Mouse (Mus musculus): ENCODE data around the gene Myef2. TPM values are rescaled to one million over a fixed set of nuclear protein-coding genes. Genes with fewer than 3 reads are reported as not detected.
A peak's percentile ranks its signal among the peaks of the same experiment; 100 is the strongest.
"Not testable (repeated sequence)": the region's sequence is repeated elsewhere in the genome, so short reads cannot be mapped to it uniquely, and the experiment has no call there.

Myef2 gene
- total RNA-seq (2022): 10 to 100 TPM; 72.7 to 88.8 (median 77.7) TPM

DNA sequence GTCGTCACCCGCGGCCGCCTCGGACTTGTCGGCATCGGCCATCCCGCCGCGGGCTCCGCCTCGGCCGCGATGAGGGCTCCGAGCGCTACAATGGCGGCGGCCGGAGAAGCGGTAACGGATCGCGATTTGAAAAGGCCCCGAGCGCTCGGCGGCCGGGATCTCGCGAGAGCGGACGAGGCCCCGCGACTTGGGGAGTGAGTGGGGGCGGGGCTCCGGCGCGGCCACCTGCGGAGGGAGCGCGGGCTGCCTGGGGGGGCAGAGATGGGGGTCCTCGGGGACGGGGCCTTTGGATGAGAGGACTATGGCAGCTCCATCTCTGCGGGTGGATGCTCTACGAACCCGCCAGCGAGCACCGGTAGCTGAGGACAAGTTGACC lies at the start of gene Myef2:
Myef2 (minus strand) TSS at position 185 of the 376 bp plus-strand sequence.
- peak; percentile 54 for DNase-seq (ENCODE audit: low spot score in 2 of 2)

DNA sequence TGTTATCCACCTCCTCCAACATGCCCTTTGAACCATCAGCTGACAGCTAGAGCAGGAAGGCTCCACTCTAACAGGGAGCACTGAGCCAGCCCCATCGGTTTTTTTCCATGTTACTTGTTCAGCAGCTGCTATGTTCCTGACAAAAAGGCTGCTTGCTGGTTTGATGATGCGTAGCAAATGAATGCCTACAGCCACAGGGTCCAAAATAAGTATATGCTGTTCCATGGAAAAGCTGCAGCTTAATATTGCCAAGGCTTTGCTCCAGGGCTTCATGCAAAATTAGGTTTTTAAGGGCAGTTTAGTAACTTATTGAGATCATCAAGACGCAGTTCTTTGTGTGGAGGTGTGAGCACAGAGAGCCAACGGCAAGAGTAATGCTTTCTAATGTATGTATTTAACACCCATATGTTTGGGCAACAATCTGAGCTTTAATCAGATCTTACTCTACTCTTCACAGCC lies 38.6 kb upstream of the Myef2 start:
- no peak for DNase-seq (ENCODE audit: low spot score in 2 of 2)

DNA sequence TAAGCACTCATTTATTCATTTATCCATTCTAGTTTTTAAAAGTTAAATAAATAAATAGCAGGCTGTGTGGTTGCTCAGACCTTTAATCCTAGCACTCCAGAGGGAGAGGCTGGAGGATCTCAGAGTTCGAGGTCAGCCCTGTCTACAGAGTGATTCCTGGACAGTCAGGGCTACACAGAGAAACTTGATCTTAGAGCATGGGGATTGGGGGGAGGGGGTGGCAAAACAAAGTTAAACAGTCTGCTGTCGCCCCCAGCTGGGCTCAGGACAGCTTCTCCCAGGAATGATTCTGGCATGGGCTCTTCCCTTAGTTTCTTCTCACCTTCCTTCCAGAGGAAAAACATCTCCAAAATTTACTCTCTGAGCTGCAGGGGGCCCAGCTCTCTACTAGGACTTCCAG lies 32.0 kb upstream of the Myef2 start:
- DNase-seq (ENCODE audit: low spot score in 2 of 2): no peak

DNA sequence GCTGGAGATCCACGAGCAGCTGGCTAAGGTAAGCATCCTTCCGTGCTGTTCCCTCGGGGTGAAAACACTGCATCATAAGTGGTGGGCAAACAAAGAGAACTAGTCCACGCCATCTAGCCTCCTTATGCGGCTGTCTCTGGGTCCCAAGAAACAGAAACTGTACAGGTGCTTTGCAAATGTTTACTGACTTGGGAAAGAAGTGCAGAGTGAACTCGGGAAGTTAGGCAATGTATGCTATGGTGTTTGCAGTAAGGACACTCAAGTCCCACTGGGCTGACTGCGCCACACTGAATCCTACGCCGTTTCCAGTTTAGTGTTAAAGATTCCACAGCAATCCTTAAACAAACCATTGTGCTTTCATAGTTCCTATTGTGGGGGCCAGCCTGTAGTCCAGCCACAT lies 30.8 kb upstream of the Myef2 start:
- DNase-seq (ENCODE audit: low spot score in 2 of 2): no peak

DNA sequence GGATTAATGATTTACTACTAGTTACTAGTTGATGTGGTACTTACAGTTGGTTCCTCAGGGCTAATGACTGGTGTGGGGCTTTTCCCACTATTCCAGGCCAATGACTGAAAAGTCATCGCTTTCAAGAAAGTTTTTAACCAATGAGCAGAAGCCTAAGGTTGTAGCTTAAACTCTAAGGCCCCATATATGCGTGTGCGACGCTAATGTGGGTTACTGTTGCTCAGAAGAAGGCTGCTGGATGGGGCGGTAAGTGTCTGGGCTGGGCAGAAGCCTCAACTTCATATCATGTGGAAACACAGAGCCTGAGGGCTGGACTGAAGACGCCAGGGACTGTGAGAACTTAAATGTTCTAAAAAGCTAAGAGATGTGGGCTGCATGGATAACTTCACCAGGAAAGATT lies 28.9 kb upstream of the Myef2 start, which contains the start of gene Slc12a1:
Slc12a1 (plus strand) TSS at position 118 of the 400 bp plus-strand sequence.
- no peak for DNase-seq (ENCODE audit: low spot score in 2 of 2)

DNA sequence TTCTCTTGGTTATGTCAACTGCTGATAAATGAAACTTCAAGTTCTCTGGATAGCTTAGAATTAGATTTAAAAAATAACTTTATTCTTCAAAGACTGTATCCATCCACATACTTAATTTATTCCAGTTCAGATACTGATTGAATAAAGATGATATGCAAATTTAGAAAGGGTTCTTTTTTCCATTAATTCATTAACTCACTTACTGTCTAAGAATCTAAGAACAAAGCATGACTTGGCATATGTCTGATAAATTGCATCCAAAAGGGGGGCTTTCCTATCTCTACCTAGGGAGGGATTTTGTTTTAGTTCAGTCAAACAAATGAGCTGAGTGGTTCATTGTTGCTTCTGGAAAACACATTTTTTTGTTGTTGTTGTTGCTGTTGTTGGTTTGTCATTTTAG lies 18.9 kb upstream of the Myef2 start:
- DNase-seq (ENCODE audit: low spot score in 2 of 2): no peak

DNA sequence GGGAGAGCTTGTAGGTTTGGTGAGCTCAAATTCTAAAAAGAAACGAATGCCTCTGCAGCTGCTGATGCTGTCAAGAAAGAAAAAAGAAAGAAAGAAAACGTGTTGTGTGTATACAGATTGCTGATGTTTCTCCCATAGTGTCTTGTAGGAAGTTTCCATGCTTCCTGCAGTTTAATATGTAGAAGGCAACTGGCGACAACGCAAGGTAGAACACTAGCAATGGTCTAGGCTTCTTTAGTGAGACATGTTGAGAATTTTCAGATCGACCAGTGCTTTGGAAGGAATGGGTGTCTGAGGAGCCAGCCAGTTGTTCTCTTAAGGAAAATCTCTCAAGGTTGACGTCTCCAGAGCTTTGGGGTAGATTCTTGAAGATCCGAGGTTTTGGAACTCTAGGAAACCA lies 13.4 kb upstream of the Myef2 start:
- no peak for DNase-seq (ENCODE audit: low spot score in 2 of 2)

DNA sequence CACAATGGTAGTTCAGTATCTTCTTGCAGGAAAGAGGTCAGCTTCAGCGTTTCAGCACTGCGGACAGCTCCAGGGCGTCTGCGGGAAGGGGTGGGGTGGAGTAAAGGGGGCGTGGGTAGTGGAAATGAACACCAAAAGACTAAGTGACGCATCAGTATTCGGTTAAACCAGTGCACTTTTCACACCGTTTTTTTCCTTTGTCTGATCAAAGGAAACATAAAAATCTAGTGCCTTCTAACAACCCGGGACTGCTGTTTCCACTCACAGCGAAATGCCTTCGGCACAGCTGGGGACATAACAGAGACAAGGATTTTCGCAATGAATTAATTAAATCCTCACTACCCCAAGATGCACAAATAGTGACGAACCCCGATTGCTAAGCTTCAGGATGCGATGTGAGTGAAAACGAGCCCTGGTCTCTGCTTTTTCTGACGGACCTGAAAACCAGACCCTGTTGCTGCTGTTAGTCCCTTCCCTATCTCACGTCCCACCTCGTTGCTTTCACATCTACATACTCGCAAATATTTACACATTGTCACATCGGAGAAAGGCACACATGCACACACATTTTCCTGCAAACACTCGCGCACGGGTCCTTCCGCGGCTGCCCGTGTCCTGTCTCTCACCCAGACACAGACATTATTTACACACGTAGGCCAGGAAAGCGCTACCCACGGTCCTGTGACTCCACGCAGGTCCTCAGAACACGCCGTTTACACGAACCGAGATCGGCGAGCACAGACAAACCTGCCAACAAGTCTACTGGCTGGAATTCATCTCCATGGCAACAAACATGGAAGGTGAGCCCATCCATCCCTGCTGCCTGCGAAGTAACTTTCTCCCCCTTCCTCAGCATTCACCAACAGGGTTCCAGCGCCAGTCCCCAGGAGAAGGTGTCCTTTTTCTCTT lies 12.7 kb upstream of the Myef2 start, which contains the start of gene Ctxn2:
Ctxn2 (plus strand) TSS at position 790 of the 909 bp plus-strand sequence.
- DNase-seq (ENCODE audit: low spot score in 2 of 2): peak; percentile 48 to 54

DNA sequence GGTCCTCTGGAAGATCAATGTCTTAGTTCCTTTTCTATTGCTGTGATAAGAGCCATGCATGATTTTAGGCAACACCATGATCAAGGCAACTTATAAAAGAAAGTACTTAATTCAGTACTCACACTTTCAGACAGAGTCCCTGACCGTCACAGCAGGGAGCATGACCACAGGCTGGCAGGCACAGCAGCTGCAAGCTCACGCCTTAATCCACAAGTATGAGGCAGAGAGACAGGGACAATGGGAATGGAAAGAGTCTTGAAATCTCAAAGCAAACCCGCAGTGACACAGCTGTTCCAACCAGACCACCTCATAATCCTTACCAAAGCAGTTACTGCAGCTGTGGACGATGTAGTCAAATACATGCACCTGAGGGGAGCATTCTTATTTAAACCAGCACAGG lies 10.7 kb upstream of the Myef2 start:
- no peak for DNase-seq (ENCODE audit: low spot score in 2 of 2)

DNA sequence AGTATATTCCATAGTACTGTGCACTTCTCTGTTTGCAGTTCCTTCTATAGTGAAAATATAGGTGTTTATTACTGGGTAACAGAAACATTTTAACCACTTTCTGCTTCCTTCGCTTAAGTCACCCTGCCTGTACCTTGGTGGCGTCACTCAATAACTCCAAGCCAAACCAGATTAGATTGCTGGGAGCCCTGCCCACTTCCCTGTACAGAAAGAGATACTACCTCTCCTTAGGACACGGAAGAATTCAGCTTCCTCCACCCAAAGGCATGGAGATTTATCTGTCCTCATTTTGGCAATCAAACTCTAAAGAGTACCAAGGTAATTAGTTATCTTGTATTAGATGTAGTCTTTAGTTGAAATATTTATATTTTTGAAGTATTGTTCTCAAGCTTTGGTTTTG lies 3.3 kb upstream of the Myef2 start:
- no peak for DNase-seq (ENCODE audit: low spot score in 2 of 2)

DNA sequence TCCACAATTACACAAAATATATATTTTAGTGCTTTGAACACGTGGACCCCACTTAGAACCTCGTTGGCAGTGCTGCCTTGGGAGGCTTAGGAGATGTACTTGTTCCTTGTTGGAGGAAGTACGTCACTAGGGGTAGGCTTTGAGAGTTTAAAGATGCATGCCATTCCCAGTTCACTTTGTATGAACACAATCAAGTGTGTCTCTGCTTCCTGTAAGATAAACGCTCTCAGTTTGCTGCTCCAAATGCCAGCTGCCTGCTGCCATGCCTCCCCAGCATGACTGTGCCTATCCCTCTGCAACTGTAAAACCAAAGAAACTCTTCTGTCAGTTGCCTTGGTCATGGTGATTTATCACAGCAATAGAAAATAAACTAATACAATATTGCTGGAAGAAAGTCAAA lies 2.4 kb upstream of the Myef2 start:
- no peak for DNase-seq (ENCODE audit: low spot score in 2 of 2)

DNA sequence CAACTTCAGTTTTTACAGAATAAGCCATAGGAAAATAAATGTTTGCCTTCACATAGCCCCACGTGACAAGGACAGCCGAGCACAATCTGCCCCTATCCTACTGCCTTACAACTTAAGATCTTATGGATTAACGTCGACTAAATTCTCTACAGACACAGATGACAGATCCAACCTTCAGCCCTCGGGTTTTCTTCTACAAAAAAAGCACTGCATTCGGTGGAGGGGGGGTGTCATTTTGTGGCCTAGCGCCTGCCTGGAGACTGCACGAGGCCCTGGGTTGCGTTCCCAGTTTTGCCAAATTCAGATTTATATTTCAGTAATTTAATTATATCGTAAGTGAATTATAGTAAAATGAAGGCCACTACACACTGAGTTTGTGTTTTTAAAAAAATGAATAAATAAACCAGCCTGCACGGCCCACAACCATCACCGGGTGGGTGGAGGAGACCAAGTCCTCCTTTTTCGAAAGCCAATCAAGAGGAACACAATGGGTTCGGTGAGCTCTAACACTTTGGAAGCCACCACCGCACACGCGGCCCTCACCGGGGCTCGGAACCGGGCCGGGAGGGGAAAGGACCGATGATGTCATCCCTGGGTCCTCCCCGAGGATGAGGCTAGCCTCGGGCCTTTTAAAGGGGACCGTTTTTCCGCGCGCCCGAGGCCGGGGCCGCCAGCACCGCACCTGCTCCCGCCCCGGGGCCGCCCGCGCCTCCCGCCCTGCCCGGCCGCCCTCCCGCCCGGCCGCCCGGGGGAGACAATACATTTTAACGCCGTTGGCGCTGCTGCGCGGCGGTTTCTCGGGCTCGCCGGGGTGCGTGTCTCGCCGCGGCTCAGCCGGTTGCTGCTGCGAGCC lies 611 bp downstream of the Myef2 start:
- peak; percentile 45 to 47 for DNase-seq (ENCODE audit: low spot score in 2 of 2)

DNA sequence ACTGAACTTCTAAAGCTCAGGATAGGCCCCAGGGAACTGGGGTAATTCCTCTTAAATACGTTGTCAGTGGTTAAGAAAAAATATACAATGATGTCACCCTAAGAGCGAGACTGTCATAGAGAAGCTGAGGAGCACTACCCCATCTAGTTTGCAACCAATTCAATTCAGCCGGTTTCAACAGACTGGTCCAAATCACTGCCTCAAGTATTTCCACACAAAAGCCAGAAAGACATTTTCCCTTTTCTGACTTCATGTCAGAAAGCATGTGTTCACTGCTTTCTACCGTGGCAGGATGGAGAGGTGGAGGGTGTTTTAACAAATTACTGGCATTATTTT lies 1.2 kb downstream of the Myef2 start:
- DNase-seq (ENCODE audit: low spot score in 2 of 2): no peak

DNA sequence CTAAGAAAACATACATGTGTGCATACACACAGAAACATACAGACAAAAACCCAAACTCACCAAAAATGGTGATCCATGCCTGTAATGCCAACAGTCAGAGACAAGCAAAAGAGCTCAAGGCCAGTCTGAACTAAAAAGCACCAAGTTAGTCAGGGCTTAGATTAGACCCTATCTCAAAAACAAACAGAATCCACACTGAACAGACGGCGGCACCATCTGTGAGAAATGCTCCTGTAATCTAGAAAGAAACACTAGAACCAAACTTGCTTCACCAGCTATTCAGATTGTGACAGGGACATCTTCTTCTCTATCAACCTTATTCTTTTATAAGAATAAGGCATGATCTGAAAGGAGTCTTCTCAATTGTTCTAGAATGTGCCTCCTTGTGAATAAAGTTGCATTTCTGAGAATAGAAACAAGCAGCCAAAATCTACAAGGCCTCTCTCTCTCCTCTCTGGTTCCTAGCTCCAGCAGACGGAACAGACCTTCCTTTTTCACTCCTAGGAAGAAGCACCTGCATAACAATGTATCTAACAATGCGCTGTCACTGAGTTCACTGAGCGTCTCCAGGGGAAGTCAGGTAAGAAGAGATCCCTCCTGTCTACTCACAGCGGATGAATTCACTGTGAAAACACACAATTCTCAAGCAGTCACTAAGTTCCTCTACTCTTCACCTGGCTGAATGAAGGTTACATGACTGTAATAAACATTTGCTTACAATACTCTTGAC lies 3.9 kb downstream of the Myef2 start:
- DNase-seq (ENCODE audit: low spot score in 2 of 2): peak in 1 of 2 experiments; percentile 25

DNA sequence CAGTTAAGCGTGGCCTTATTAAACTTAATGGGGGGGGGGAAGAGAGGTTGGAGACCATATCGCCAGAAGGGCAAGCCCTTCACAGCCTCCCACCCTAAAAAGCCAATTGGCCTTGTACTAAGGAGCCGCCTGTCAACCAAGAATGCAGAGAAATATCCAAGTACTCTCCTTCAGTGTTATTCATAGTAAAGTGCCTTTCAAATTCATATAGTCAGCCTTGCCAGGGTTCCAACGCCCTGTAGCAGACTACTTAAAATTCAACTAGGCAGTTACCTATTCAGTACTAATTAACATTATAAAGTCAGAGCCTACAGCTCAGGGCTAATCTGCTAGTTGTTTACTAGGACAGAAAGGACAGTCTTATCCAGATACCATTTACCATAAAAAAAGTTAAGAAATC lies 16.9 kb downstream of the Myef2 start:
- not testable (repeated sequence) for DNase-seq (ENCODE audit: low spot score in 2 of 2)

DNA sequence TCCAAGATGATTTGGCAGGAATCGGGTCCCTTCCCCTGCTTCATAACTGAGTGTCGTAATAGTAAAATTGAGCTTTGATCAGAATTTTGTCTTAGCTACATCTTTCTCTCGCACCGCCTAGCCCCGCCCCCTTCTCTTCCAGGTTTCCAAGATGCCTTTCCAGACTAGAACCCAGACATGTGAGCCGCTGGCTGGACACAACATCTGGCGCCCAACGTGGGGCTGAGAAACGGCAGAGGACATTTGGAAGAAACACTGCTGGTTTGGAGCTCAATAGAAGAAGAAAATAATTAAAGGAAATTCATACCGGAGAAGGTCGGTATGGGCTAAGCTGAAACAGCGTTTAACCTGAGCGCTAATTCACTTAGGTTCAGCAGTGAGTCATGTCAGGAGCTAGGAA lies 19.0 kb downstream of the Myef2 start:
- not testable (repeated sequence) for DNase-seq (ENCODE audit: low spot score in 2 of 2)

DNA sequence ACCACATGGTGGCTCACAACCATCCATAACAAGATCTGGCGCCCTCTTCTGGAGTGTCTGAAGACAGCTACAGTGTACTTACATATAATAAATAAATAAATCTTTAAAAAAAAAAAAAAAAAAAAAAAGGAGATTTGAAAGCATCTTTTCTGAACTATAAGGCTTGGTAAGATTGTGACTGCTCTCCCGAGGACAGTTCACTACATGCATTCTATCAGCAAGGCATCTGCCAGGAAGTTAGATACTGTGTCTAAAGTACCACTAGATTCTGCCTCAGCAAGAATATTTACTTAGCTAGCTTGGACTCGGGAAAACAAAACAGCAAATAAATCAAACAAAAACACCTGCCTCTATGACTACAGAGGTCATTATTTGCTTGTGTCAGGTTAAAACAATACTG lies 31.3 kb downstream of the Myef2 start:
- not testable (repeated sequence) for DNase-seq (ENCODE audit: low spot score in 2 of 2)

DNA sequence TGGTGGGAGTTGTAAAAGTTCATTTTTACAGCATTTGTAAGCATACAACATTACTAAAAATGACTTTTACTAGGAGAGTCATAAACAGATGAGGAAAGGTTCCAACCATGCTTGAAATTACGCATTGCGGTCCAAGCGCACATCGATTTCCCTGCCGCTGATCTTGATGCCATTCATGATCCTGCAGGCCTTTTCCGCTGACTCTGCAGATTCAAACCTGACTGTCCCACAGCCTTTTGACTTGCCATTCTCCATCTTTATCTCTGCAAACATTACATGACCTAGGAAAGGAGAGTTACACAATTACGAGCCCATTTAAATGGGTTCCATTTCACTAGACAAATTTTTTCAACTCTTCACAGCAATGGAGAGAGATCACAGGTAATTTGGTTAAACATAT lies 34.7 kb downstream of the Myef2 start:
- DNase-seq (ENCODE audit: low spot score in 2 of 2): no peak

DNA sequence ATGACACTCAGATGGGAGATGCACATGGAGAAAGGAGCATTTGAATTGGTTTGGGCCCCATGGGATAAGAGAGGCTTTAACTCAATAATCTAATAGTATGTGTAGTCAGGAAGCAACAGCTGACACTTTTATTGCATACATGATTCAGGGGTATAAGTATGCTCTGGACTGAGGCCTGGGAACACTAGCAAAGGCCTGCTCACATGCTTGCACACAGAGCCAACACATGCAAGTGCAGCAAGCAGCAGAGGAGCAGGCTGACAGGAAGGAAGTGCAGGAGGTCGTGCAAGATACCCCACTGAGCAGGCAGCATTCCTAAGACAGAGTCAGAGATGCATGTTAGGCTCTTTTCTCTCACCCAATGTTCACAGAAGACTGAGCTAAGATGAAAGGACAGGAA lies 39.6 kb downstream of the Myef2 start:
- DNase-seq (ENCODE audit: low spot score in 2 of 2): no peak

DNA sequence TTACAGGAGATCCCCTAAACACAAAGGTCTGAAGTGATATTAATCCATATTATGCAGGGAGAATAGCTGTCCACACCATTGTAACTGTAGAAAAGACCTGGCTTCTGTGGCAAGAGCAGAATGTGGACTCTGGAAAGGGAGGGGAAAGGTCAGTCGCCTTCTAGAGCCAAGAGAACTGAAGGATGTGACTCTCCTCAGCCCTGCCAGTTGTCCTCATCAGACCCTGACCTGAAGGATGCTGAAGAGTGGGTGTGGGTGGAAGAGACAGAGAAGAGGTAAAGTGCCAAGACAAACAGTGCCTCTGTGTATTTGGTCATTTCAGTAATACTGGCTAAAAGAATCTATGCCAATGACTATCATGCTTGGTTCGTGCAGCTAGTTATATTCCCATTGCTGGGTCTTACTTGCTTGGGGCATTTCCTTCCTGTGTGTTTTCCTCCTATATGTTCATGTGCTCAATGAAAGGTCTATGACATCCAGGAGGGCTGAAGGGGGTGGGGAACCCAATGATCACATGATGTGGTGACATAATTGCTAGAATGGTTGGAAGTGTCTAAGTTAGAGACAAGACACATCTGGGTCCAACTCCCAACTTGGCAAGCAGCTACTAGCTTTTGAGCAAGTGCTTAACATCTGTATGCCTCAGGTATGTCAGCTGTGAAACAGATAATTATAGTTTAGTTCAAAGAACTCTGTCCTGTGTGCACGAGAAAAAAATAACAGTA lies 50.2 kb downstream of the Myef2 start:
- no peak for DNase-seq (ENCODE audit: low spot score in 2 of 2)

DNA sequence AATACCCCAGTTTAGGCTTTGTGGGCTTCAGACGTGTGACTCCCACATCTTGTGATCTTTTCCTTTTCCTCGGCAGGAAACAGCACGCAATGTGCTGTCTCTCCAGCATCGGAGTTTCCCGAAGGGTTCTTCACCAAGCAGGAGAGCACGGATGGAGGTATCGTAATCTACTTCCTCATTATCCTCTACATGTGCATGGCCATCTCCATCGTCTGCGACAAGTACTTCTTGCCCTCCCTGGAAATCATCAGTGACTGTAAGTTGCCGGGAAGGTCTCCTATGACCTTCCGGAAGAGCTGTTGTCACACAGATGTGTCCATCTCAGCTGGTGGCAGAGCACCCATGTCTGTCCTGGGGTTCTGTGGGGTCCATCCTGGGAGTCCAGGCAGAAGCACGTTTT lies 54.8 kb downstream of the Myef2 start:
- DNase-seq (ENCODE audit: low spot score in 2 of 2): no peak

Data from left cerebral cortex, adult 8-10 months (tissue).